Mouse (Mus musculus): ENCODE data around the gene Lamc2.
A peak's percentile ranks its signal among the peaks of the same experiment; 100 is the strongest.

Lamc2 gene

DNA sequence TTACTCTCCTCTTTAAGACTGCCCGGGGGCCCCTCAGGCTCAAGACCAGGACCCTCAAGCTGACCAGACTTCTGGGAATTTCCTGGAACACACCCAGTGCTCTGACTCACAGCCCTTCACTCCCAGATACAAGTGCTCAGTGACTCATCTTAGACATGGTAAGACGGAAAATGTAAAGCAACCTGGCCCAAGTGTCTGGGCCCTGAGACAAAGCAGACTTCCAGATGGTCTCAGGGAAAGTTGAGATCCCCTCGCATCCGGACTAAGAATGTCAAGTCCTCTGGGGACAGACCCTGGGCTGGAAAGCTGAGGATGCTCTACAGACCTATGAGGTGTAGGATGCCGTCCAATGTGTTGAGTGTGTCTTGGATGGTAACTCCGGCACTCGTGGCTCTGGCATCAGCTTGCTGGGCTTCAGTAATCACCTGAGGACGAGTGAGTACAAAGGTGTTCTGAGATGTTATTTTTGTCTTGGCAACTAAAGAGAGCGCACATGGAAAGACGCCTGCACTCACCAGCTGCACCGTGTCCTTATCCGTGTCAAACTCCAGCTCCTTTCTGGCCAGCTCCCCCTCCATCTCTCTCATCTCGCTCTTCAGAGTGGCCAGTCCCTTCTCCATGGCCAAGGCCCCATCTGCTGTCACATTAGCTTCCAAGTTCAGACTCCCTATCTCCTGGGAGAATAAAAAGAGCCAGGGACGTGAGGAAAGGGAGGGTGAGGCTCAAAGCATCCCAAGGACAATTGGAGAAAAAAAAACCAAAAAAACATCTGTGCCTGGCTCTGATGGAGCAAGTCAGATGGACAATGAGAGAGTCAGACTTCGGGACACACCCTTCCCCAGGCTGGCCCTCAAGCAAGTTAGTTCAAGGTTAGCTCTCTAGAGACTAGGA, 59.5 kb downstream of the Lamc2 start:
- DNase-seq = peak; percentile 28

DNA sequence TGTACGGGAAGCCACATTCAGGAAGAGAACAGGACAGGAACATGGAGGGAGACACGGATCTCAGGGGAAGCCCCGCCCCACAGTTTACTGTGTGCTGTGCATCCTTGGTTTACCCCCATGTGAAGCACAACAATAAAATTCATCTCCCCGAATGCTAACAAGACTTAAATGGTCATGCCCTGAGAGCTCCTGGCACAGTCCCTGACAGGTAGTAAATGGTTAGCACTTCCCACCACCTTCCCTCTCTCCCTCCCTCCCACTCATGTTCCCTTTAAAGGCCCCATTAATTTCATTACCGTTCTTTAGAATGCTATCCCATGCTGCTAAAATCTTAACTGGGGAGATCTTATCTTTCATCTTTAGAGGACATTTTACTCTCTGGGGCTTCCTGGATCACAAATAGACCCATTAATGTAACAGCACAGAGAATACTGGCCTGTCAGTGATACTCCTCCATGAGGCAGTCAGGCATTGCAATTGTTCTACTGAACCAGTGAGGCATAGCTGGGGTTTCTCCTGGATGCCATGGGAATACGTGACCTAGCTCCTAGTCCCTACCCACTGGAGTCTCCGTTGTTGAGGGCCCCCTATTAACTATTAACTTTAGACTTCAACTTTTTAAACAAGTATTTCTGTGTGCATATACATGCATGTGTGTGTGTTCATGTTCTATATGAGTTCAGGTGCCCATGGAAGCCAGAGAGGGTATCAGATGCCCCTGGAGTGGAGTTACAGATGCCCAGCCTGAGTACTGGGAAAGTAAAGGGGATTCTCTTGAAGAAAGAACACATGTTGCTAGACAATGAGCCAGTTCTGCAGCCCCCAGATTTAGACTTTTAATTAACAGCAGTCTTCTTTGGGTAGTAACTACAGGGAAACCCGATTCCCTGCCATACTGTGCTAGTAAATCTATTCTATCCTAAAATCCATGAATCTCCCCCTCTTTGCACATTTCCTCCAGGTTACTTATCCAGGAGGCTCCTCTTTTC, 60.7 kb downstream of the Lamc2 start:
- DNase-seq = no peak

GRCm38 (mm10) chr1:153124502-153124901, 61.7 kb downstream of the Lamc2 start:
- no peak for DNase-seq

DNA sequence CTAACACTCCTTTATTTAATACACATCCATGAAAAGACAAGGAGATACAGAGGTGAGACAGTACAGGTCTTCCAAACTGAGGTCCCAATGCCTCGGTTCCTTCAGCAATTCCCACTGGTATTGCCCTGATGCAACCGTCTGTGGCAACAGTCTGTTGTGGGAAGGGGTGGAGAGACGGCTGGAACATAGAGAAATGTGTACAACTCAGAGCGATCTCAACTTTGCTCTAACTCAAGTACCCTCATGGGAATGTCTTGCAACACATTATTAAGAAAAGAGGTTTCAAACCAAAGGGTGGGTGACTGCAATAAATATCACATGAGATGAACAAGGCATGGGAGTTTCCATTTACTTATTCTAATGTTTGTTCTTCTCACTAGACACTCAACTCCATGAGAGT, 63.5 kb downstream of the Lamc2 start:
- no peak for DNase-seq

DNA sequence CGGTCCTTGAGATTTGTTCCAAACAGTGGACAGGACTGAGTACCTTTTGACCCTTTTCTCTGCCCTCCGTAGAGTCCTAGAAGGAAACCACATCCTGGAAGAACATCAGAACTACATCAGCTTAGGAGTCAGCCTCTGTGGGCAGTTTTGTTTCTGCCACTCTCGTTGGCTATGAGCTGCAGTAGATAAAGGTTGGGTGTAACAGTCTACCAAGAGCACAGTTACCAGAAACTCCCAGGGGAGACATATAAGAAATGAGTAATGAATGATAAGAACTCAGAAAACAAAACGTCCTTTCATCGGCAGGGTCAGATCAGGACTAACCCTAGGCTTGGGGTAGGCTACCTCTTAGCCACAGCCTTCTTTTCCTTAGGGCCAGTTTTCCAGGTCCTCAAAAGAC, 64.9 kb downstream of the Lamc2 start:
- DNase-seq = no peak

DNA sequence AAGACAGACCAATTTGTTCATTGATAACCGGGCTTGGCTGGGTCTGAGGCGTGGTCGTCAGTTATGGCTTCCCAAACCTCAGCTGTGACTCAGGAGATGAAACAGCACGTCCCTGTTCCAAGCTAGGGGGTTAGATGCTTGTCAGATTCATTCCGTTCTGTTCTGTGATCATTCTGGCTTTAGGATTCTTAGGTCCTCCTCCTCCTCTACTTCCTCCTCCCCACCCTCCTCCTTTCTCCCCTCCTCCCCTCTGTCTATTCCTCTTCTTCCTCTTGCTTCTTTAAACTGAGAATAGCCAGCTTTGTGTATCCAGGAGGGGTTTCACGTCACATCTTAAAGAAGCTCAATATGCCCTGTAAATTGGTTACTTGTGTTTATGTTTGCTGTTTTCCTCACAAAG, 65.7 kb downstream of the Lamc2 start:
- no peak for DNase-seq

GRCm38 (mm10) chr1:153115315-153115714, 70.9 kb downstream of the Lamc2 start:
- DNase-seq = no peak

- no peak for DNase-seq
Observed at GRCm38 (mm10) chr1:153111596-153111995, 74.7 kb downstream of the Lamc2 start.

- no peak for DNase-seq
Observed at GRCm38 (mm10) chr1:153109836-153110235, 76.4 kb downstream of the Lamc2 start.

DNA sequence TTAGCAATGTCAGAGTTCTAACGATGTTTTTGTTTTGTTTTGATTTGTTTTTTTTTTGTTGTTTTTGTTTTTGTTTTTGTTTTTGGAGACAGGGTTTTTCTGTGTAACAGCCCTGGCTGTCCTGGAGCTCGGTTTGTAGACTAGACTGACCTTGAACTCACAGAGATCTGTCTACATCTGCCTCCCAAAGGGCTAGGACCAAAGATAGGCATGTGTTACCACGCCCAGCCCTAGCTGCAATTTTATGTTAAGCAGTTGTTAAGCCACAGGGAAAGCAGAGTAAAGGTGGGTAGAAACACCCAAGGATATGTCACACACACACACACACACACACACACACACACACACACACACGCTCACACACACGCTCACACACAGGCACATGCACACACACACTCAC, 76.9 kb downstream of the Lamc2 start:
- DNase-seq = no peak

GRCm38 (mm10) chr1:153107866-153108265, 78.4 kb downstream of the Lamc2 start:
- no peak for DNase-seq

GRCm38 (mm10) chr1:153104804-153105203, 81.4 kb downstream of the Lamc2 start:
- DNase-seq = no peak

DNA sequence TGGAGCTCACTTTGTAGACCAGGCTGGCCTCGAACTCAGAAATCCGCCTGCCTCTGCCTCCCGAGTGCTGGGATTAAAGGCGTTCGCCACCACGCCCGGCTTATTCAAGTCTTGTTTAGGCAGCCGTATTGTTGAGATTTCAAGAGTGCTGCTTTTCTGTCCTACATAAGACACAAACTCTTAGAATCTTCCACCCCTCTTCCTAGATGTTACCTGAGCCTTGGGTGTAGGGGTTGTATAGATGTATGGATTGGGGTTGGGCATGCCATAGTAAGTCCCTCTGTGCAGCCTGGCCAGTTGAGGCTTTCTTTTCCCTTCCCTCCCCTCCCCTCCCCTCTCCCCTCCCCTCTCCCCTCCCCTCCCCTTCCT, 83.1 kb downstream of the Lamc2 start:
- DNase-seq = no peak

GRCm38 (mm10) chr1:153102296-153103185, 83.7 kb downstream of the Lamc2 start:
- DNase-seq = no peak

- DNase-seq = peak; percentile 79
Observed at GRCm38 (mm10) chr1:153101327-153101880, 84.8 kb downstream of the Lamc2 start.

- DNase-seq = no peak
Observed at GRCm38 (mm10) chr1:153100912-153101311, 85.3 kb downstream of the Lamc2 start.

DNA sequence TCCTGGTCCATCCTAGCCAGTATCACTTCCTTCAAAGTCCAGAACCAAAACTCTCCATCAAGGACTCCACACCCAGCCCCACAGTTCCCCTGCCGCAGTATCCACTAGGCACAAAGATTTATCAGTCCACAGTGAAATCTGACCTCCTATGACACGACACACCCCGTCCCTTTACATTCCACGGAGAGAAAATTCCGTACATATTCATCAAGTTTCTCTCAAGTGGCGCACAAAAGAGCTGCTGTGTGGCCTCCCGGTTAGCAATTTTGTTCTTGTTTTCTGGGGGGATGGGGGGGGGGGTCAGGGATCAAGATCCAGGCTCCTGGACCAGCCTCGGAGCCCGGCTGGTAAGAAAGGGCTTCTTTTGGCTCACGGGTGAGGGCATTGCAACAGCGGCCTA, 87.7 kb downstream of the Lamc2 start:
- DNase-seq = no peak

GRCm38 (mm10) chr1:153097017-153097675, 89.1 kb downstream of the Lamc2 start:
- no peak for DNase-seq

DNA sequence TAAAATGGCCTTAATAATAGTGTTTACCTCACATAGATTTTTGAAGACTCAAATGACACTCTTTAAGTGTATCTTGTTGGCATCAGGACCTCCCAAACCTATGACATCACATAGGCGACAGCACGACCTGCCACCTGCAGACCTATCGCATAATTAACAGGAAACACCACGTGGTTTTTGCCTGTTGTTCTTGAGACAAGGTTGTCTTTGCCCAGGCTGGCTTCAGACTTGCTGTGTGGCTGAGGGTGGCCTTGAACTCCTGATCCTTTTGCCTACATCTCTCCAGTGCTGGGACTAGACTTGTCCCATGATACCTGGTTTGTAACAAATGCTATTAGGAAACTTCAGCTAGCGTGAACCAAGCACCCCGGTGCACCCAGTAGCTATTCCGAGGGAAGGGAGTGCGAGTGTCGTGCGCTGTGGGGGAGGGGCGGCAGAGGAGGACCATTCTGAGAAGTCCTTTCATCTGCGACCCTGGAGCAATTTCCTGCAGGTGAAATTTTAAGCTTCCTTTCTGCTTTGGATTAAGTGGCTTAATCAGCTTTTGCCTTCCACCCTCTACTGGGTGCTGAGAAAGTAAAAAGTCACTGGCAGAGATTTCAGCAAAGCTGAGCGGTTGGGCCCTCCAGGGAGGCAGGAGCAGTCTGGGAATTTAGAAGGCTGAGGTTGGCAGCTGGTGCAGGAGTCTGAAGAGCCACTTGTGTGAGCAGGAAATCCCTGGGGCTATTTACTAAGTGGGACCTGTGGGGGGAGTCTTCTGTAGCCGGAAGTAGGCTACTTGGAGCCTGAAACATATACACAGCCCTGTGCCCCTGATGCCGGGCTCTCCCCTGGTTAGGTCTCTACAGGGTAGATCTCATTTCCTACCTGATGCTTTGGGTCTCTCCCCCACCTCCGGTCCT, 90.2 kb downstream of the Lamc2 start:
- DNase-seq = peak; percentile 48

DNA sequence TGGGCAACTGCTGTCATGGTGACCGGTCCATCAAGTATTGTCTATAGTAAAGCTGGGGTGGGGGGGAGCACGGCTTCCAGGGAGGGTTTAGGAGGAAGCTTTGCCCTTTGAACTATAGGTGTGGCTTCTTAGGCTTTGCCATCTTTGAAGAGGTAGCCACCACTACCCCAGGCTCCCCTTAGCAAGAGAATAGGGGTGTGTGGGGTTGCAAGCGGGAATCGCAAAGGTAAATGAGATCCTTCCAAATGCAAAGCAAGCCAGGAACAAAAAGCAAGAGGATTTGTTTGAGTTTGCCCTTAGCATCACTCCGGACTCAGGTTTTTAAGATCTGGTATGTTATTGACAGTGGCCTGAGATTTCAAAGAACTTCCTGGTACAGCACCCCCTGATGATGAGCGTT, 90.9 kb downstream of the Lamc2 start:
- DNase-seq = no peak
